Mouse (Mus musculus) left cerebral cortex, postnatal 10 days (tissue): ENCODE results near the gene Ehbp1l1. TPM values are rescaled to one million over a fixed set of nuclear protein-coding genes. Genes with fewer than 3 reads are reported as not detected.

Experiments
- DNase-seq, 2 experiments: peaks; one replicate each; pipeline ENCODE4 v3.0.0; 2021 to 2022; ENCODE audit warnings: low spot score in 2 of 2, mixed read lengths in 1 of 2; ENCODE audit errors: extremely low spot score in 1 of 2
- intact Hi-C: fragments of 180-260 bp; cut with DNase I; formaldehyde crosslinking; loops from one replicate; pipeline ENCODE4 v1.15.1; 2025
- total RNA-seq, 2 experiments: library from RNA; stranded (reverse); gene quantifications; 2 replicates each; pipeline ENCODE4 v1.2.3; 2021

Gene Ehbp1l1
- total RNA-seq, 2 experiments from 2014 or later = 50.4 to 52.0 TPM

DNA sequence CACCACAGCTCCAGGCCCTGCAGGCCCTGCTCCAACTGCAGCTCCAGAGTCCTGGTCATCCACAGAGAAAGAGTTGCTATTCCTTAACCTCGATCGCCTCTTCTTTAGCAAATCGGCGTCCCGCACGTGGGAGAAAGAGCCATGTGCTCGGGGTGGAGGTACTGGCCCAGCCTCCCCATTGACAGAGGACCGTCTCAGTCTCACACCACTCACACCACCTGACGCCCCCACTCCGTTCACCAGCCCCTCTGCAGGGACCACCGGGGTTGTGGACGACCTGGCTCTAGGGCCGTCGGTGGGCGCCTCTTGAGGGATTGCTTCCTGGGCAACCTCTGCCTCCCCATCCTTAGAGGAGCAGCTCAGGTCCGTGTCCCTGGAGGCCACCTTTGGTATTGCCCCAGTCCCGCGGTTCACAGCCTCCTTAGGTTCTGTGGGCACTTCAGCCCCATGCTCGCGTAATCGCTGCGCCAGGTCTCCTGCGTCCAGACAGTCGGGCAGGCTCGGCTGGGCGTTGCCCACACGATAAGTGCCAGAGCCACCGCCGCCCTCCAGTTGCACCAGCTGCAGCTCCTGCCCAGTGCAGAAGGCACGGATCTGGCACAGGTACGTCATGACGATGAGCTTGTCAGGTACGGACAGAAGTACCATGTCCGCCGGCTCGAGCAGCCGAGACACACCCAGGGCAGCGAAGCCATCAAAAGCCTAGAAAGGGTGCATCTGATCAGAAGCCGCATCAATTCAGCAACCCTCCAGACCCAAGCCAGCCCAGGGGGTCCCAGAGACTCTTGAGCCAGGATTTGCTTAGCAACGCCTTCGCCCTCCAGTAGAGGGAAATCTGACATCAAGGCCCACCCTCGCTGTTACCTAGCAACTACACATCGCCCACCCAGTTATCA is 10.1 kb downstream of the Ehbp1l1 start:
- peak; percentile 55 to 63 for DNase-seq
- intact Hi-C loops = no loop called here

DNA sequence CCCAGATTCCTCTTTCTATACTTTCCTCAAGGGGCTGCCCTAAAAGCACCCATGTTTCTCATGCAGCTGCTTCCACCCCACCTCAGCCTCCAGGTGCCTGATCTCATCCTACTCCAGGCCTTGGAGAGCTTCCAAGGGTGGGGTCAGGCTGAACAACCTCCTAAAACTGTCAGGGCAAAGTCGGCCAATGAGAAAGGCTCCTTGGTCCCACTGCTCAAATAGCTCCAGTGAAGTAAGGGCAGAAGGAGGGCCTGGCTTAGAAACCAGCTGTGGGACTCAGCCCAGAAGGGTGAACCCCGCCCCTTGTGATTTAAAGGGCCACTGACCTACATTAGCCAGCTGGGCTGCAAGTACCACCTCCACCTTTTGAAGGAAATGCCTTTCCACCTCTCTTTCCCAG is 12.4 kb downstream of the Ehbp1l1 start:
- intact Hi-C loops = loop anchor here (5.0 kb wide), 1 partner anchor 69 kb away; no protein-coding TSS in a partner anchor
- DNase-seq = peak in 1 of 2 experiments; percentile 76

DNA sequence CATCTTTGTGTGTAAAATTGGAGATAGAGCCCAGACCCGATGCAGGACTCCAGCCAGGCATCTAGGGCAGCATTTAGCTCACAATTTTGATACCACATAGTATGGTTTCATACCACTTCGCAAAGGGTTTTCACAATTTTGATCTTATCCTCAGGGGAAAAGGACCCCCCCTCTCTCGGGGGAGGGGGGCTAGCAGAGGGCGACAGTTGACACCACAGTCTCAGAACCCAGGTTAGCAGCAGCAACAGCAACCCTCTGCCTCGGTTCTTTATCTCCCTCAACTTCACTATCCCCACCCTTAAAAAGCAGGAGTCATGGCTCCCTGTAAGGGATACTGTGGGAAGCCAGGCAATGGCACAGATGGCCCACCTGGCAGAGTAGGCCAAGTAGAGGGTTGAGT is 12.9 kb downstream of the Ehbp1l1 start:
- no peak for DNase-seq
- intact Hi-C loops = loop anchor here (5.0 kb wide), 1 partner anchor 69 kb away; no protein-coding TSS in a partner anchor

DNA sequence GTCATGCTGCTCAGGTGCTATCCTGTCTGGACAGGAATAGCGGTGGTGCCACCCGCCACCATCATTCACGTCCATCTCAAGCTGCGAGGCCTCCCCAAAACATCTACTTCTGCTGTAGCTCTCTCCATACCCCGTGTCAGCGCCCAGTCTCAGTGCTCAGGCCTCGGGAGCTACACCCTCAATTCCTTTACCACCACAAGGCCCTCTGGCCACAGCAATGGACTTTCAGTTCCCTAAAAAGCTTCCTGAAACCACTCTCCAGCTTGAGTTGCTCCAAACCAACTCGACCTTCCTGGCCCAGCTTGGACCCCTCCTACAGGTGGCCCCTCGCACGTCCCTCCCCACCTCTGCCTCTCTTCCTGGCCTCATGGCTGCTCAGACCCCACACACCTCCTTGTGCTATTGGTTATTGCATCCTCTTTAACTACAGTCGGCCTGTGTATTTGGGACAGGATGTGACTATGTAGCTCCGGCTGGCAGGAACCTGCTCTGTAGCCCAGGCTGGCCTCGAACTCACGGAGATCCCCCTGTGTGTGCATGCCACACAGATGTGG is 14.1 kb downstream of the Ehbp1l1 start:
- peak in 1 of 2 experiments; percentile 24 for DNase-seq
- intact Hi-C loops = loop anchor here (2.0 to 5.0 kb wide), 2 partner anchors 15 to 70 kb away; partner anchors contain the start of gene Ehbp1l1

DNA sequence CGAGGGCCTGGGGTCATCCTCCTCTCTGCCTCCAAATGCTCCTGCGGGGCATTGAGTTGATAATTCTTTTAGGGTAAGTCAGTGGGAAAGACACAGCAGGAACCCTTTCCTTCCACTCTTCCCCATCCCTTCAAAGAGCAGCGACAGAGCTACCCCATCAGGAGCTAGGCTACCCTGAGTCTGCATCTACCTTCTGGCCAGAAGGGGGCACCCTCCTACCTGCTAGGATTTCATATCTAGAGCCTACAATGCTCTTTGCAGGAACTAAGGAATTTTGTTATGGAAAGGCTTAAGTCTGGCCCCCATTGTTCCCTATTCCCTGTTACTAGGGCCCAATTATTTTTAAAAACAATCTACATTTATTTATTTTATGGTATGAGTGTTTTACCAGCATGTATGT is 14.9 kb downstream of the Ehbp1l1 start:
- DNase-seq = peak in 1 of 2 experiments; percentile 79
- intact Hi-C loops = loop anchor here (2.0 to 5.0 kb wide), 2 partner anchors 16 to 71 kb away; partner anchors contain the start of gene Ehbp1l1

DNA sequence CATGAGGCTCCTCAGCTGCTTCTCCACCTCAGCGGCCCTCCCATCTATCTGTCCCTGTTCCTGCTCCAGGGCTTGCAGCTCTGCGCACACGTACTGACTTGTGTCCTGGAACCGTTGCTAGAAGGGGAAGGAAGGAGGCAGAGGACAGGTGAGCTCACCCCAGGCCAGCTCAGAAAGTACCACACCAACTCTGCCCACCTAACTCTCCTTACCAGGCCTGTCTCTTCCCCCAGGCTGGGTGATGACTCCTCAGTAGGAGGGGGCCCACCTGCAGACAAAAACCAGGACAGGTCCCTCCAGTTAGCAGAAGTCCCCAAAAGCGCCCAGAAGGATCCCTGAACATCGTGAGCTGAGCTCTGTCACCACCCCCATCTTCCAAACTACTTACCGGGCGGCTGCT is 15.5 kb downstream of the Ehbp1l1 start:
- peak in 1 of 2 experiments; percentile 18 for DNase-seq
- intact Hi-C loops = loop anchor here (2.0 to 5.0 kb wide), 2 partner anchors 16 to 72 kb away; partner anchors contain the start of gene Ehbp1l1

DNA sequence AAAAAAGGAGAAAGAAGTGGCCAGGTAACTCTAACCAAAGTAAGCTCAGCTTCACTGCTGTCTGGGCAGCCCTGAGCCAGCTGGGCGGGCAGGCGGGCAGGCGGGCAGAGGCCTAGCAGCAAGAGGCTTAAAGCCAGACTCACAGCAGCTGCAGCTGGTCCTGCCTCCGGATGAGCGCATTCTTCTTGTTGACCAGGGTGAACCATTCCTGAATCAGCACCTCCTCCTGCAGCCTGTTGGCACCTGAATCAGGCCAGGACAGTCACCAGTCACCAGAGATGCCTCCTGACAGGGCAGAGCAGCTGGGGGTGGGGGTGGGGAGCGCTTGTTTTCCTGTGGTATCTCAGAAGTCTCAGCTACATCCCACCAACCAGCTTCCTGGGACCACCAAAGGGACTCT is 16.0 kb downstream of the Ehbp1l1 start:
- no peak for DNase-seq
- intact Hi-C loops = loop anchor here (2.0 to 5.0 kb wide), 2 partner anchors 17 to 72 kb away; partner anchors contain the start of gene Ehbp1l1

DNA sequence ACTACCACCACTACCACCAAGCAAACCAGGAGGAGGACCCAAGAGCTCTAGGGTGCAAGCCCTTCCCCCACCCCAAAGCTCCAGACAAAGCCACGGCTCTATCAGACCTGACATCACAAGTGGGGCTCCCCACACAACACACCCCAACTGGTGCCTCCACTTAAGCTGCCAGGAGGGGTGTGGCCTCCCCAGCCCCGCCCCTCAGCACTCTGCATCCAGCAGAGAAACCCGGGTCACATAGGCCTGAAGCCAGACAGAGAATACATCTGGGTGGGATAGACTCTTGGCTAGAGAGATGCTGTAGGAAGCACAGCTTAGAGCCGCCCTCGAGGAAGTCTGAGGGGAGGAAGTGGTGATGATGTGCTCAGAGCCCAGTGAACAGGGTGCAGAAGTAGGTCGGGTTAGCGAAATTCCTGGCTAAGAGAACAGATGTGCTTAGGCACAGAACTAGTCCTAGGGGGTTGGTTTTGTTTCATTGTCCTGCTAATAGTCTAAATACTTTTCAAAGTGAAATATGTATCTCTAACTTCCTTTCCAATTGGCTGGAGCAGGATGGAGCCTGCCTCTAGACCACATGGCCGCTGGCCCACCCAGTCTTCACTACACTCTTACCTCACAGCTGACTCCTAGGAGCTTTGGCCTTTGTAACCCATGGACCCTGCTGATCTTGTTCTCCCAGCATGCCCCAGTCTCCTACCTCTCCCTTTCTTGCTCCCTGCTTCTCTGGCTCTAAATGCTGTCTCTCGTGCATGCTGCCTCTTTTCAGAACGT is 21.1 kb downstream of the Ehbp1l1 start:
- DNase-seq = peak in 1 of 2 experiments; percentile 52
- intact Hi-C loops = no loop called here

DNA sequence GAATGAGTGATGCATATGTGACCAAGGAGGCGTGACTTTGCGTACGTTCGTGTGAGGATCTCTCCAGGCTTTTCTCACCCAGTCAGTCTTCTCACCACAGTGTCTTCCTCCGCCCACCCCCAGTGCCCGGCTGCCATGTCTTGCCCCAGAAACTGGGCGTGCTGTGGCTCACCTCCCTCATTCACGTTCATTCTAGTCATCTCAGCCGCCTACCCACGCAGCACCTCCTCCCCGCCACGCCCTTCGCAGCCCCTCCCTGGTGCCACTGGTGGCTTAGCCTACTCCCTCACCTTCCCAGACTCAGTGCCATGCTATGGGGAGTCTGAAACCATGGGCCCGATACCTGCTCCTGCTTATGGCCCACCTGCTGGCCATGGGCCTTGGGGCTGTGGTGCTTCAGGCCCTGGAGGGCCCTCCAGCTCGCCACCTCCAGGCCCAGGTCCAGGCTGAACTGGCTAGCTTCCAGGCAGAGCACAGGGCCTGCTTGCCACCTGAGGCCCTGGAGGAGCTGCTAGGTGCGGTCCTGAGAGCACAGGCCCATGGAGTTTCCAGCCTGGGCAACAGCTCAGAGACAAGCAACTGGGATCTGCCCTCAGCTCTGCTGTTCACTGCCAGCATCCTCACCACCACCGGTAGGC is 21.8 kb downstream of the Ehbp1l1 start, which contains the start of gene Kcnk7:
Gene Kcnk7 (plus strand): TSS at position 205 of the 638 bp plus-strand sequence.
- no peak for DNase-seq
- intact Hi-C loops = no loop called here

DNA sequence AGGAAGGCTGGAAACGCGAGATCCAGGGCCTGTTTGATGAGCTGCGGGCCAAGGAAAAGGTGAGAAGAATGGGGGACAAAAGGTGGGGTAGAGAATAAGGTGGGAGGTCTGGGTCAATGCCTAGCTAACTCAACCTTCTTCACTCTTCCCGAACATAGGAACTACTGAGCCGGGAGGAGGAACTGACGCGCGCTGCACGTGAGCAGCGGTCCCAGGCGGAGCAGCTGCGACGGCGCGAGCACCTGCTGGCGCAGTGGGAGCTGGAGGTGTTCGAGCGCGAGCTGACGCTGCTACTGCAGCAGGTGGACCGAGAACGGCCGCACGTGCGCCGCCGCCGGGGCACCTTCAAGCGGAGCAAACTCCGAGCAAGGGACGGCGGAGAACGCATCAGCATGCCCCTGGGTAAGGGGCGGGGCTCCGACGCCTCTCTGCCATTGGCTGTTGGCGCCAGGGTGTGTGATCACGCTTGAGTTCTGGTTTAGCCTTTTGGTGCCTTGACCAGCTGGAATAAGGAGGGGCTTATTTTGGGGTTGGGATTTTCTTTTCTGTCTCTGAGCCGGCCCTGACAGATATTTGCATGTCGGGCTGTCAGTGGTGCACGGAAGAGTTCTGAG is 30.2 kb downstream of the Ehbp1l1 start:
- no peak for DNase-seq
- intact Hi-C loops = loop anchor here (10.0 kb wide), 2 partner anchors 159 to 199 kb away; partner anchors contain the start of gene Tigd3

DNA sequence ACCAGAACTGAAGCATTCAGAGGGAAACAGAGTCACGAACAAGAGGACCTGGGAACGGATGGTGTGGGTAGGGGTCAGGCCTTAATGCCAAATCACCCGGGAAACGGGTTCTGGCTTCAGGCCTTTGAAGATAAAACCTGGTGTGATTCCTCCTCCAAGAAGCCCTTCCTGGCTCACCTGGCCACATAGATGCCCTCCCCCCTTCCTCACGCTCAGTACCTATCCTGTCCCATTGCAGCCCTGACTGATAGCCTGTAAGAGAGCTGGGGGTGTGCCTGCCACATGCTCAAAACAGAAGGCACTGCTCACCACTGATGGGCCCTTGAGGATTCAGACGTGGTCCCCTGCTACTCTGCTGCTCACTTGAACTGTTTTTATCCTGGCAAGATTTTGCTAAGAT is 32.3 kb downstream of the Ehbp1l1 start:
- intact Hi-C loops = loop anchor here (10.0 kb wide), 2 partner anchors 161 to 201 kb away; partner anchors contain the start of gene Tigd3
- no peak for DNase-seq

DNA sequence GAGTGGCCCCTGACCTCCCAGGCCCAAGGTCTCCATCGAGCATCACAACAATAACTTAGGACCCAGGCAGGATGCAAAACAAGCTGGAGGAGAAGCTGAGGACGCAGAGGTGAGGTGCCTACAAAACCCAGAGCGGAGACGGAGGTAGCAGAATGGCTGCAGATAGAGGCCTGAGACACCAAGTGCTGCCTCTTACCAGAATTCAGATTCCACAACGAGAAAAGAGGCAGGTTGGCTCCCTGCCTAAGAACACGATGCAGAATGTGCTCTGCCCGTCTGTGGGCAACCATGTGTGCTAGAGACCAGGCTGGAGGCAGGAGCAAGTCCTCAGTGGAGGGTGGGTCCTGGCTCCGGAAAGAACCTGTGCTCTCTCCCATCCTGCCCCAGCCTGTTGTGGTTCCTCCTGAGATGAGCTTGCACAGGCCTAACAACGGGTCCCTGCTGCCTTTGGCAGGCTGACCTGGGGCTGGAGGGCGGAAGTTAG is 33.2 kb downstream of the Ehbp1l1 start:
- intact Hi-C loops = loop anchor here (10.0 kb wide), 2 partner anchors 162 to 202 kb away; partner anchors contain the start of gene Tigd3
- DNase-seq = no peak

DNA sequence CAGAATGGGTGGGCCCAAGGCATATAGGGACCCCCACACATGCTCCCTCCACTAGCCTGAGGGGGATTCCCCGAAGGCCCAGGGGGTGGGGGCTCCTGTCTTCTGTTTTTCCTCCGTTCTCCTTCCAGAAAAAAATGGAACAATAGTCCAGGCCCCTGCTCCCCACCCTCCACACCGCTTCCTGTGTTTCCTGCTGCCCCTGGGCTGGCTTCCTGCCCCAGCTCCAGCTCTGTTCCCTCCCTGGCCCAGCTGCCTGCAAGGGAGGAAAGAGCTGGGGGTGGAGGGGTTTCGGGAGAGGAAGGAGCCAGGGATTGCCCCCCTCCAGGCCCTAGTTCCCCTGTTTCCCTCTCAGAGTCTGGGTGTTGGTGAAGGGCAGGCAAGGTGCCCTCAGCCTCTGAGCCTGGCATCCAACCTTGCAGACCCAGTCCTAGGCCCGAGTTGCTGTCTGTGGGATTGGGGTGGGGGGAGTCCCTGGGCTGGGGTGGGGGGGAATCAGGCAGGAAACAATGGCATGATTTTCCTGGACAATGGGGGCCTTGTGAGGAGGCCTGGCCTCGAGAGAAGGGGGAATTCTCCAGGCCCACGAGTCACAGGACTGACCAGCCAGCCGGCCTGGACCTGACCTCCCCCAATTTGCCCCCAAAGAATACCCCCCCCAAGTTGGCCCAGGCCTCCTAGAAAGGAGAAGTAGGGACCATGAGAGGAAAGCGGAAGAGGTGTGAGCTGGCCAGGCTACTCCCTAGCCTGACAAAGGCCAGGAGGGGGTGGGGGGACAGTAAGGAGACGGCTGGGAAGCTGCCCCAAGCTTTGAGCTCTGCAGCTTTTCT is 33.8 kb downstream of the Ehbp1l1 start:
- intact Hi-C loops = loop anchor here (10.0 kb wide), 2 partner anchors 163 to 203 kb away; partner anchors contain the start of gene Tigd3
- peak in 1 of 2 experiments; percentile 88 for DNase-seq

DNA sequence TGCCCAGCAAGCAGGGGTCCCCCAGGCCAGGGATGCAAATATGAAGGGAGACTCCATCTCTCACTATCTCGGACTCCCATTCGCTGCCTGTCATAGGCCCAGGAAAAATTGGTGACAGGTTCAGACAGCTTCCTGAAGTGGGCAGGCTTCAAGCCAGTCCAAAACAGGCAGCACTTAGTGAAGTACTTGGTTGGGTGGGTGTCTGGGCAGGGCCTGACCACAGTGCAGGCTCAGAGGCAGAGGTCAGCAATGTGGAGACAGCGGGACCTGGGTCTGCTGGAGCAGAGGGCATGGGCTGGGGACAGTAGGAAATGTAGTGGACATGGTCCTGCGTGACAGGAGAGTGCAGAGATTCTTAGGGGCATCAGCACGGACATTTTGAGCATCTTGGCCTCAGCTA is 34.5 kb downstream of the Ehbp1l1 start:
- DNase-seq = no peak
- intact Hi-C loops = loop anchor here (10.0 kb wide), 2 partner anchors 163 to 203 kb away; partner anchors contain the start of gene Tigd3

DNA sequence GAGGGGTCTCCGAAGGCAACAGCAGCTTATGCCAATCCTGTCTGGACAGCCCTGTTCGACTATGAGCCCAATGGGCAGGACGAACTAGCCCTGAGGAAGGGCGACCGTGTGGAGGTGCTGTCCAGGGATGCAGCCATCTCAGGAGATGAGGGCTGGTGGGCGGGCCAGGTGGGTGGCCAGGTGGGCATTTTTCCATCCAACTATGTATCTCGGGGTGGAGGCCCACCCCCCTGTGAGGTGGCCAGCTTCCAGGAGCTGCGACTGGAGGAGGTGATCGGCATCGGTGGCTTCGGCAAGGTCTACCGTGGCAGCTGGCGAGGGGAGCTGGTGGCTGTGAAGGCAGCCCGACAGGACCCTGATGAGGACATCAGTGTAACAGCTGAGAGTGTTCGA is 35.8 kb downstream of the Ehbp1l1 start:
- peak in 1 of 2 experiments; percentile 67 for DNase-seq
- intact Hi-C loops = loop anchor here (10.0 kb wide), 2 partner anchors 164 to 204 kb away; partner anchors contain the start of gene Tigd3

DNA sequence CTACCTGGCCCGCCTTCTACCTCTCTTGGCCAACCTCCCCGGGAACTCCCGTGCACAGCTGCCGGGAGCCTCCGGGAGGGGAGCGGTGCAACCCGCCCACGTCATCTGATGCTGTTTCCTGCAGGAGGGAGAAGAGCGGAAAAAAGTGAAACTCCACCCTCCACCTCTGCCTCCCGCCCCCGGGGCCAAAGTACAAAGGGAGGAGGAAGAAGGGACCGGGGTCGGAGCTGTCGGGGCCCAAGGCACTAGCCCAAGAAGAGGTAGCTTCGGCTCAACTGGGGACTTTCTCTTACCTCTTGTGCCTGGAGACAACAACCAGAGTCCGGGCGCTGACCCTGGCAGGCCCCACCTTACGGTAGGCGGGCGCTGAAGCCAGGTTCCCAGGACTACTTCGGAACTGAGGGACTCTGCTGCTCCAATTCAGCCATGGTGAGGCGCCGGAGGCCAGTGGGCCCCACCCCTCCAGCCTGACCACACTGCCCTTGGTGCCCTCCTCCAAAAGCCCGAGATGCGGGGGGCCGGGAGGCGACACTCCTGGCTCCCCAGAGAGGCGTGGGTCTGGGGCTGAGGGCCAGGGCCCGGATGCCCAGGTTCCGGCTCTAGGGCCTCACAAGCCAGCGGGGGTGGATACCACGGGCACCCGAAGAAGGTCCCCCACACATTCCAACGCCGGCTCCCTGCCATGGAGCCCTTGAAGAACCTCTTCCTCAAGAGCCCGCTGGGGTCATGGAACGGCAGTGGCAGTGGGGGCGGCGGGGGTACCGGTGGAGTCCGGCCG is 36.4 kb downstream of the Ehbp1l1 start:
- intact Hi-C loops = loop anchor here (10.0 kb wide), 2 partner anchors 165 to 205 kb away; partner anchors contain the start of gene Tigd3
- peak; percentile 73 to 91 for DNase-seq
